Mouse (Mus musculus) ovary, postnatal 10 days (tissue): ENCODE data around the gene Fam43b.

Experiments
- DNase-seq: peaks from one replicate; pipeline ENCODE4 v3.0.0; 2022; ENCODE audit warnings: low spot score

Gene Fam43b

DNA sequence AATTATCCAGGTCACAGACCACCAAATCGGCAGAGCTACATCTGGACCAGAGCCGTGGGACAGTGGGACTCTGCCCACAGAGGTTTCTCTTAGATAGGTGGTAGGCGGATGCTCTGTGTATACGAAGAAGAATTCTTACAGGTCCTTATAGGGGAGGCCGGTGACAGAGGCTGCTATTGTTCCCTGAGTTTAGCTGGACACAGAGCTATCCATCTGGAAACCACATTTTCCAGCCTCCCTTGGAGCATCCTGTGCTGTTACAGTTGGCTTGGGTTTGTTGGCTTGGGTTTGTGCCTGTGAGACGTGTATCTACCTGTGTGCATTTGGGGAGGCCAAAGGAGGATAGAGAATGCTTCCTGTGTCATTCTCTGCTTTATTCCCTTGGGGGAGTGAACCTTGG is 43.6 kb downstream of the Fam43b start:
- DNase-seq = no peak

DNA sequence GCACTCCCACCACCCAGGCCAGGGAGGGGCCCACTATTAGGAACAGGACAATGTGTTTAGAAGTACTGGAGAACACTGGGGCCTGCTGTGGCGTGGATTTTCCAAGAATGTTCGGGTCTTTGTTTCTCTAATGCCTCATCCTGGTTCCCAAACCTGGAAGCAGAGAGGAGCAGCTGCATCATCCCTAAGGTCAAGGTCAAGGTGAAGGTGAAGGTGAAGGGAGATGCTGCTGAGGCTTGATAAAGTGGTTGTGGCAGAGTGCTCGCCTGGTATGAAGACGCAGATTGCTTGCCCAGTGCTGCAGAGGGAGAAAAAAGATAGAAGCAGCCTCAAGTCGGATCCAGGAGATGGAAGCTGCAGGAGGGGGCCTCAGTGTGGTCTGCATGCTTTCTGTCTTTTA is 44.5 kb downstream of the Fam43b start:
- DNase-seq = no peak

DNA sequence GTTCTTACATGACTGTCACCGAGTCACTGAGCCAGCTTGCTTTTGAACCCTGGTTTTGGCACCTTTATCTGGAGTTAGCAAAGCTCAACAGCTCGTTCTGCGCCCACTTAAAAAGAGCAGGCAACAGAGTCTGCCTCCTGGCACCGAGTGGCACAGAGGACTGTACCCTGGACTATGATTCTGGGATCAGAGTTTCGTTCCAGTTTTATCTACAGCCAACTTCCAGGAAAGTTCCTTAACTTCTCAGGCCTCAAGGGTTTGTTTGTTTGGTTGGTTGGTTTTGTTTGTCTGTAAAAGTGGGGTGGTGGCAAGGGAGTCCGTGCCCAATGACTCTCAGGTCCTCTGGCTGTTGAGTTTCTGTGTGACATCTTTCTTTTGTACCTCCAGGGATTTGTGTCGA is 47.6 kb downstream of the Fam43b start:
- DNase-seq = no peak

DNA sequence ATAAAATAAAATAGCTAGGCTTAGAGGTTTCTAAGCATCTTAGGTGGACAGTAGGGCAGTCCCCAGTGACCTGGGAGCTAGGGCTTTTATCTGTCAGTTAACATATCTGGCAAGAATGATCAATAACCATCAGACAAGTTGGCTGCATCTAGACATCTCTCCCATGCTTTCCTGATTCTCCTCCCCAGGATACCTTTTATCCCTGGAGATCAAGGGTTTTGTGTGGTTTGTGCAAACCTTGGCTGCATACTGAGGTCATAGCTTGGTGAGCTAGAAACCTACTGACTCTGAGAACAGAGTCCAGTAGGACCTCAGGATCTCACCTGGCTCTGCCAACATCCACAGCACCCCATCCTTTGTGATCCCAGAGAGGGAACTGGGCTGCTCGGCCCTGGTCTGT is 49.0 kb downstream of the Fam43b start:
- no peak for DNase-seq

DNA sequence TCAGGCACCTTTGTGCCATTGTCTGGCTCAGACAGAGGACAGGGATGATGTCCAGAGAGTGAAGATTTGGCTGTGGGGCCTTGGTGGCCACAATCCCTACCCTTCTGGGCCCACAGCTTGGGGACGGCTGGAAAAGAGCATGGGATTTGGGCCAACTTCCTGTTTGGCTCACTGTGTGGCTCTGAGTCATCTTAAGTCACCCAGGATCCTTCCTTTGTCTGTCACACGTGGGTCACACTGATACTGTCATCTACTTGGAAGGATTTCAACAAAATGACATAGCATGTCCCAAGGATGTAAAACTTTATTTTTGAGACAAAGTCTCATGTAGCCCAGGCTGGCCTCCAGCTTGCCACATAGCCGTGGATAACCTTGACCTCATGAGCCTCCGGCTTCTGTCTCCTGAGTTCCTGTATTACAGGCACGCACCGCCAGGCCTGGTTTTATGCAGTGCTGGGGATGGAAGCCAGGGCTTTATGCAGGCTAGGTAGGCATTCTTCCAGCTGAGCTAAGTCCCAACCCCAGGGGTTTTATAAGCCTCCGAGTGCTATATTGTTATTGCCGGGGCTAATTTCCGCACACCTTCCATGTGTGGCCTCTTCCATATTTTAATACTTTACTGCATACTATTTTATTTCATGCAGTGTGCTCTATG is 51.3 kb downstream of the Fam43b start:
- no peak for DNase-seq
